Mouse (Mus musculus) heart, postnatal 0 days (tissue): ENCODE data around the gene Cgrrf1. TPM values are rescaled to one million over a fixed set of nuclear protein-coding genes. Genes with fewer than 3 reads are reported as not detected.

ENCODE experiments used
- ATAC-seq: fragments of 200-750 bp; cut with Nextera tagmentation; 2 replicates; pipeline ENCODE4 v1.8.0; 2017; ENCODE audit warnings: low read depth, moderate number of reproducible peaks, moderate library complexity; ENCODE audit not compliant: insufficient read depth
- DNase-seq: peaks from one replicate; pipeline ENCODE4 v3.0.0-alpha.2; 2016; ENCODE audit warnings: low spot score
- H3K27ac ChIP-seq: fragments of 300-500 bp; sonication (generic); 2 replicates; pipeline ENCODE4 v1.5.1; 2014; ENCODE audit warnings: low read depth, mild to moderate bottlenecking
- H3K27me3 ChIP-seq: fragments of 300-500 bp; sonication (generic); 2 replicates; pipeline ENCODE4 v1.6.1; 2014; ENCODE audit warnings: low read length, mixed read lengths; ENCODE audit not compliant: control insufficient read depth, insufficient read depth
- H3K36me3 ChIP-seq: fragments of 300-500 bp; sonication (generic); replicated peaks from 2 replicates; pipeline ENCODE4 v1.6.1; 2014; ENCODE audit warnings: low read length, mixed read lengths; ENCODE audit not compliant: control insufficient read depth, insufficient read depth
- H3K4me1 ChIP-seq: fragments of 300-500 bp; sonication (generic); 2 replicates; pipeline ENCODE4 v1.6.1; 2014; ENCODE audit warnings: antibody characterized with exemption; ENCODE audit not compliant: control insufficient read depth, insufficient read depth
- H3K4me2 ChIP-seq: fragments of 300-500 bp; sonication (generic); 2 replicates; pipeline ENCODE4 v1.6.1; 2014; ENCODE audit warnings: low read depth, mild to moderate bottlenecking, low read length, moderate library complexity
- H3K4me3 ChIP-seq: fragments of 300-500 bp; sonication (generic); 2 replicates; pipeline ENCODE4 v1.5.1; 2014; ENCODE audit warnings: low read depth, low read length
- H3K9ac ChIP-seq: fragments of 300-500 bp; sonication (generic); replicated peaks from 2 replicates; pipeline ENCODE4 v1.6.1; 2014; ENCODE audit warnings: low read depth, low read length, mixed read lengths
- H3K9me3 ChIP-seq: fragments of 300-500 bp; sonication (generic); replicated peaks from 2 replicates; pipeline ENCODE4 v1.6.1; 2016; ENCODE audit warnings: low read length; ENCODE audit not compliant: control insufficient read depth
- CTCF ChIP-seq: IDR thresholded peaks from 2 replicates; pipeline ENCODE4 v1.5.1; 2016; ENCODE audit warnings: antibody characterized with exemption, control low read depth, low read depth
- EP300 ChIP-seq: IDR thresholded peaks from 2 replicates; pipeline ENCODE4 v1.6.1; 2016; ENCODE audit warnings: antibody characterized with exemption, low read depth
- WGBS: fragments of 180-500 bp; shearing (Covaris S2); extraction: QIAGEN DNeasy Blood & Tissue Kit; methylation state at CpG from one replicate; pipeline ENCODE4 v1.1.7; 2014; 5-methylcytosine and 5-hydroxymethylcytosine counted together
- polyA plus RNA-seq: library from polyadenylated mRNA; unstranded; fragments of >200 nt; fragmentation: Nextera tagmentation; extraction: Ambion mirVana; gene quantifications from 2 replicates; pipeline ENCODE4 v1.2.1, GENCODE M21; 2015
- total RNA-seq: library from RNA; depleted of rRNA; stranded (reverse); fragments of >200 nt; gene quantifications from 2 replicates; pipeline ENCODE4 v1.2.3, GENCODE M21; 2014; ENCODE audit warnings: low replicate concordance

Gene Cgrrf1
- total and polyA plus RNA-seq, 2 experiments from 2014 or later: 43.5 to 103 TPM

DNA sequence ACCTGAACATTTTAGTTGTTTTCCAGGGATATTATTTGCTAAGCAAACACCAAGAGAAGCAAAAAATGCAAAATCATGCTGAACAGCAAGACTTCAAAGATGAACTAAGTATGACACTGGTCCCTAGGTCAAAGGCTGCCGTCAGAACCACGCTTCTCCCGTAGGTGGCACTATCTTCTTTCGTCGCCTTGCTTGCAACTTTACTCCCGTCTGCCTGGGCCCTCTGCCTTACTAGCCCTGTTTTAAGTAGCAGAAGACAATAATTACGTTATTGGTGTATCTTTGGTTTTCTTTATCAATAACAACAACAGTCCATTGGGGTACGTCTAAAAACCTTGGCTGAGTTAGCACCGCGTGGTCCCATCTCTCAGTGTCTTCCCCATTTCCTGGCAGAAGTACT is 49.0 kb downstream of the Cgrrf1 start:
- Histone ChIP-seq H3K9me3 (no peaks in the 10 kb centered on the region), H3K4me3 (peak overlapping the region; percentile 72), H3K27me3 (no peaks in the 10 kb centered on the region), H3K9ac (peak overlapping the region; percentile 91; the same call in 1 of the 2 replicates), H3K4me2 (peak overlapping the region; percentile 81), H3K36me3 (no peaks in the 10 kb centered on the region; the same call in 1 of the 2 replicates), H3K4me1 (no peaks in the 10 kb centered on the region), H3K27ac (no peak overlapping the region)
- 7% methylated on average over 10 of the region's 10 CpGs for WGBS
- ATAC-seq (no peak), DNase-seq (peak; percentile 73)
- TF ChIP-seq EP300: no peak
- TF ChIP-seq CTCF: peak; percentile 85

DNA sequence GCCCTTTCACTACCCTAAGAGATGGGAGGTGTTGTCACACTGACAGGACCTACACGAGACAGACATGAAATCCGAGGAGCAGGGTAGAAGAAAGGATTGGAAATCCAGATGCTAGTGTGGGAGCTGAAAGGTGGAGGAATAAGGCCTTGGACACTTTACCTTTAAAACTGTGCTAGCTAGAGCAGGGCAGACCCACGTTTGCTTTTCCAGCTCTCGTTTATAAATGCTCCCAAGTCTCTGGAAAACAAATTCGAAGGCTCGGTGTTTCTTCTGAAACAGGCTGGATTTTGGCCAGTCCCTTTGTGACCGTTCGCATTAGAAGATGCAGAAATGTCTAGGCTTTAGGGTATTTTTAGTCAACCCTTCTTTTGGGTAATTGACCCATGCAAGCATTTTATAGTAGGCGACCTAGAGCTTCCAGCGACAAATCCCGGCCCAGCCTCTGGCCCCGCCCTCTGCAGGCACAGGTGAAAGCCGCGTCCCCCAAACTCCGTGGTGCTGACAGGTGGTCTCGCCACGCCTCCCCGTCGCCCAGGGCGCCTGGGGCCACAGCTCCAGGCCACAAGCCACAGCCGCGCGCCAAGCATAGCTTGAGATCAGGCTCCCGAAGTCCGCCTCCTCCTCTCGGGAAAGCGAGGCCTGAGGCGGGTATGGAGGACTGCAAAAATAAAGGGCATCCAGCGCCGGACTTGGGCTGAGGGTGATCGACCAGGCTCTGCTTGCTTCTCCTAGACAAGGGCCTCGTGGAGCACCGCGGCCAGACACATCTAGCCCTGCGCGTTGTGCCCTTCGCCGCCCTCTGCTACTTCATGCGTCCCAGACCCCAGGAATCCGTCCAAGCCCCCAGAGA is 49.9 kb downstream of the Cgrrf1 start:
- peak overlapping the region; percentile 72 for H3K4me3 ChIP-seq
- peak; percentile 39 for DNase-seq
- no peaks in the 10 kb centered on the region for H3K27me3 ChIP-seq
- peak; percentile 3 for ATAC-seq
- 4% methylated on average over 40 of the region's 40 CpGs for WGBS
- peaks cover 1% of the 10 kb centered on the region; the same call in 1 of the 2 replicates for H3K4me1 ChIP-seq
- H3K9me3 ChIP-seq: no peaks in the 10 kb centered on the region
- H3K4me2 ChIP-seq: peak overlapping the region; percentile 81
- TF ChIP-seq CTCF (no peak), EP300 (no peak)
- H3K9ac ChIP-seq: peak overlapping the region; percentile 91
- H3K27ac ChIP-seq: peak overlapping the region; percentile 96
- no peaks in the 10 kb centered on the region; the same call in 1 of the 2 replicates for H3K36me3 ChIP-seq

DNA sequence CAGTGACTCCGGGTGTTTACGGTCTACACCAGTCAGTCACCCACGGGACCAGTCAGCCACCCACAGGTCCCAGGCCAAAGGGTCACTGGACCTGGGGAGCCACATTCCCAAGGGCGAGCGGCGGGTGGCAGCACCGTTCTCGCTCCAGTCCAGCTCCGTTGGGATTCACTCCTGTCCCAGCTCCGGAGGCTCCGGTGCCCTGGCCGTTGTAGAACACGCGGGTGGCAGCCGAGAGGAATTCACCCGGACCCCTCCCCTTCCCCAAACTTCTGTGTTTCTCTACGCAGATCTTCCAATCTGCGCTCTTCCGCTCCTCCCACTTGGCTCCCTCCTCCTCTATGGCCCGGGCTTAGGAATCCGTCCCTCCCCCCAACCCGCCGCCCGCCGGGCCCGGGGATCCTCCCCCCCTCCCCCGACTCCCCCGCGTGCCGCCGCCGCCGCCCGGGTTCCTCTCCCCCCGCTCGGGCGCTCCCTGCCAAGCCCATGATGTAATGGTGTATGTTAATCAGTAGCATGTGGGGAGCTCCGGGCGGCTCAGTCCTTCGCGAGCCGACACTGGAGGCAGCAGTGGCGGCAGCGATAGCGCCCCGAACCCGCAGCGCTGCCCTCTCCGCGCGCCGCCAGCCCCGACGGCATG is 50.6 kb downstream of the Cgrrf1 start, which contains the start of gene Samd4:
Samd4 (plus strand) TSS at position 424 of the 637 bp plus-strand sequence.
- H3K4me3 ChIP-seq: peak within 1 kb of the TSS; percentile 72
- peak; percentile 79 for ATAC-seq
- peak within 1 kb of the TSS; percentile 96 for H3K27ac ChIP-seq
- under 1% methylated on average over 40 of the region's 54 CpGs for WGBS
- H3K36me3 ChIP-seq: no peaks in the 10 kb centered on the region; the same call in 1 of the 2 replicates
- no peaks in the 10 kb centered on the region for H3K9me3 ChIP-seq
- DNase-seq: peak; percentile 92
- peak within 1 kb of the TSS; percentile 81 for H3K4me2 ChIP-seq
- peak within 1 kb of the TSS; percentile 91 for H3K9ac ChIP-seq
- TF ChIP-seq CTCF: peak; percentile 35
- peak; percentile 8; the same call in 1 of the 2 replicates for TF ChIP-seq EP300
- H3K27me3 ChIP-seq: no peaks in the 10 kb centered on the region
- peaks cover 8% of the 10 kb centered on the region; the same call in 1 of the 2 replicates for H3K4me1 ChIP-seq

DNA sequence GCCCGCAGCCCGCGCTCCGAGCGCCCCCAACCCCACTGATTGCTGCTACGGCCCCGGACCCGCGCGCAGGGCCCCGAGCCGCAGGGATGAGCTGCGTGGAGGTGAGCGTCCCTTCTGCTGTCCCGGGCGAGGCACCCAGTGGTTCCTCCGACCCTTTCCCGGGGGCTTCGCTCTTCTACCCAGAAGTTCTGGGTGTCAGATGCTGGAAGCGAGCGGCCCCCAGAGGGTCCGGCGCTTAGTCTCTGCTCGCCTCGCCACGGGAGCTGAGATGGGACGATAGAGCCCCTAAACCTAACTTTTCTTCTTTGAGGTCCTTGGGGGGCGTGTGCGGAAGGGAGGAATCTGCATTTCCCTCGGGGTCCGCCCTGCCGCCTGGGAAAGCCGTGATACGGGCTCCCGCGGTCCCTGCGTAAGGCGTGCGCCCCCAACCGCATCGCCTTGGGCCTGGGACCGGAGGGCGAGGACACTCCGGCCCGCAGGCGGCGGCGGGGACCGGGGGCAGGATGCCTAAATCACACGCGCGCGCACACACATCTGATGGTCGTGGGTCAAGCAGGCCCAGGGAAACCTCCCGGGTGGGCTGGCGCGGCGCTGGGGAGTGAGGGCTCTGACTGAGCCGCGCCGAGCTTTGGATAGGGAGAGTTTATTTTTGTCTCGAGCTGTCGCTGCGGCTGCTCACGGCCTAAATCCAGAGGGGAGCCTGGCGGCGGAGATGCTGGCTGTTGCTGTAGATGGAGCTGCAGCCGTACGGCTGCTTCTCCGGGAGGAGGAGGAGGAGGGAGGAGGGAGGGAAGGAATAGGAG is 51.3 kb downstream of the Cgrrf1 start:
- peaks cover under 1% of the 10 kb centered on the region for H3K36me3 ChIP-seq
- no peaks in the 10 kb centered on the region for H3K27me3 ChIP-seq
- peak overlapping the region; percentile 81 for H3K4me2 ChIP-seq
- no peaks in the 10 kb centered on the region for H3K9me3 ChIP-seq
- H3K27ac ChIP-seq: peak overlapping the region; percentile 96
- H3K9ac ChIP-seq: peak overlapping the region; percentile 91
- under 1% methylated on average over 60 of the region's 70 CpGs for WGBS
- peak; percentile 2; the same call in 1 of the 2 replicates for ATAC-seq
- DNase-seq: peak; percentile 60
- TF ChIP-seq CTCF: peak; percentile 31
- TF ChIP-seq EP300: no peak; the same call in 1 of the 2 replicates
- peaks cover 14% of the 10 kb centered on the region; the same call in 1 of the 2 replicates for H3K4me1 ChIP-seq
- peak overlapping the region; percentile 72 for H3K4me3 ChIP-seq
